Mouse (Mus musculus): ENCODE data around the gene Pus1. TPM values are rescaled to one million over a fixed set of nuclear protein-coding genes. Genes with fewer than 3 reads are reported as not detected.
"Not testable (repeated sequence)": the region's sequence is repeated elsewhere in the genome, so short reads cannot be mapped to it uniquely, and the experiment has no call there.

Gene Pus1
- polyA plus RNA-seq, 1 experiment from 2014 or later, result 27.2 TPM

DNA sequence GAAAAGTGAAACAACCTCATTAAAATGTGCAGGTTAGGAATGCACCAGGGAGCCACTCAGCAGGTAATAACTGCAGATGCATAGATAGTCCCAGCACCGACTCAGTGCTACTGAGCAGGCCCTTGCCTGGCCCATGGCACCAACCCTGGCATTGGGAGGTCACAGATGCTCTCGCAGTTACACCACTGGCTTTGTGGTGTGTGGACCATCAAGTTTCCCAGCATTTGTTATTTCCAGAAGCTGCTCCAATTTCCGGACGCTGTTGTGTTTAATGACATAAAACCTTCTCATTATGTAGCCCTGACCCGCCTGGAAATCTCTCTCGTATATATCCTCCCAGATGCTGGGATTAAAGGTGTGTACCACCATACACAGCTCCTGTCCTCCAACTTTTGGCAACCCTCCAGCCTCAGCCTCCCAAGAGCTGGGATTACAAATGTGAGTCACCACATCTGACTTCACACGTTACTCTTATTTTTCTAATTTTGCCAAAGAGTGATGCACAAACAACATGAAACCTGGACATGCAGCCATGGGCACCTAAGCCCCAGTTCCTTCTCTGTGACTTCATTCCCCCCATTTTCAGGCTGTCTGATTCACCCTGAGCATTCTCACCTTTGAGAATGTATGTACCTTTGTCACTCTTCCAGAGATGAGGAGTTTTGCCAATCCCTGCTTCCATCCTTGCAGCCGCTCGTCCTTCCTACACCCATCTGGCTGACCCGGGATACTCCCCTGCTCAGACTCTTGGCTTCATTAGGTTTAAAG, 486 bp upstream of the Pus1 start:
- peaks cover 20% of the 10 kb centered on the region for H3K4me1 ChIP-seq (replicated peaks)
- H3K9ac ChIP-seq, result peak overlapping the region; percentile 81
- H3K36me3 ChIP-seq, result peaks cover 21% of the 10 kb centered on the region; the same call in 1 of the 2 replicates
- peak overlapping the region; percentile 86 for H3K4me3 ChIP-seq
- peak overlapping the region; percentile 67 for H3K27ac ChIP-seq
- no peaks in the 10 kb centered on the region for H3K27me3 ChIP-seq
- H3K4me2 ChIP-seq, result peak overlapping the region; percentile 94
- H3K9me3 ChIP-seq (replicated peaks), result no peaks in the 10 kb centered on the region
- ATAC-seq (replicated peaks; ENCODE audit: insufficient number of reproducible peaks, insufficient read depth, low FRiP score, low read depth), result peak; percentile 52
- 55% methylated on average over 10 of the region's 10 CpGs for WGBS

DNA sequence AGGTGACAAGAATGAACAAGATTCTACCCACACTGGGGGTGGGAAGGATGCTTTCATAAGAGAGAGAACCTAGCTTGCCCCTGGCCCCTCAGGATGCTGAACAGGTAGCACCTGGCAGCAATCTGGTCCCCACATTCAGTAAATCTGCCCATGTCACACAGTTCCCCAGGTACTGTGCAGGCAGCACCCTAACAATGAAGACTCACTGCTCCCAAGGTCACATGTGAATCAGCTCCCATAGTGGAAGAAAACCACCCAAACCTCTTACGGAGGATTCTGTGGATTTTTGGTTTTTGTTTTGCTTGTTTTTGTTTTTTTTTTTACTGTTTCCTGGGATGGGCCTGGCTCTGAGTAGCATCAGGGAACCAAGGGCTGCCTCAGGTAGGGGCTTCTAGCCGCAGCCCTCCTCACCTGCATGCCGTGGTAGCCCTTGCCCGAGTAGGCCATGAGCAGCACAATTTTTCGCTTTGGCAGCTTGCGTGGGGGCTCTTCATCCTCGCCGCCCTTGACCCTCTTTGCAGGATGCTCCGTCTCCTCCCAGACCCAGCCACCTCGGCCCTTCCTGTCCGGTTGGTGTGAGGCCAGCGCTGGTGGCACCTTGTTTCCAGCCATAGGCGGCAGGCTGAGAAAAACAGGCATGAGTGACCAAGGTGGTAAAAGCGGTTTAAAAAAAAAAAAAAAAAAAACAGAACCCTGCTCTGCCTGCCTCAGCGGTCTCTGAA, 1.0 kb downstream of the Pus1 start:
- Histone ChIP-seq H3K27me3 (no peaks in the 10 kb centered on the region), H3K9me3 (replicated peaks) (no peaks in the 10 kb centered on the region), H3K36me3 (peaks cover 24% of the 10 kb centered on the region), H3K27ac (no peak overlapping the region), H3K4me1 (replicated peaks) (peaks cover 18% of the 10 kb centered on the region), H3K9ac (peak overlapping the region; percentile 81), H3K4me3 (peak overlapping the region; percentile 86), H3K4me2 (peak overlapping the region; percentile 94)
- 19% methylated on average over 15 of the region's 15 CpGs for WGBS
- no peak for ATAC-seq (replicated peaks; ENCODE audit: insufficient number of reproducible peaks, insufficient read depth, low FRiP score, low read depth)

DNA sequence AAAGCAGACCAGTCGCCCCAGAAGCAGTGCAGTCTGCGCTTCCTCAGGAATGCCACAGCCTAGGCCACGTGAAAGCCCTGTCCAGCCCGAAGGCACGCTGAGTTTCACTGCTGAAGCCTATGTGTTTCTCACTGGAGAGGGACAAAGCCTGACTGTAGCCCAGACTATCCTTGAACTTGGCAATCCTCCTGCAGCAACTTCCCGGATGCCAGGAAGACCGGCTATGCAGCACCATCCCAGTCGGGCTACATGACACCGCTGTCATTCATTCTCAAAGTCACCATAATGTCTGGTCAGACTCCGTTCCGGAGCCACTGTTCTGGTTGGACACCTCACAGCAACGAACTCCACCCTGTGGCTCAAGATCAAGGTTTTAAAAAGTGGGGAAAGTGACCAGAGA, 2.2 kb downstream of the Pus1 start:
- H3K4me1 ChIP-seq (replicated peaks), result peaks cover 18% of the 10 kb centered on the region
- 82% methylated on average over 12 of the region's 12 CpGs for WGBS
- no peak for ATAC-seq (replicated peaks; ENCODE audit: insufficient number of reproducible peaks, insufficient read depth, low FRiP score, low read depth)

DNA sequence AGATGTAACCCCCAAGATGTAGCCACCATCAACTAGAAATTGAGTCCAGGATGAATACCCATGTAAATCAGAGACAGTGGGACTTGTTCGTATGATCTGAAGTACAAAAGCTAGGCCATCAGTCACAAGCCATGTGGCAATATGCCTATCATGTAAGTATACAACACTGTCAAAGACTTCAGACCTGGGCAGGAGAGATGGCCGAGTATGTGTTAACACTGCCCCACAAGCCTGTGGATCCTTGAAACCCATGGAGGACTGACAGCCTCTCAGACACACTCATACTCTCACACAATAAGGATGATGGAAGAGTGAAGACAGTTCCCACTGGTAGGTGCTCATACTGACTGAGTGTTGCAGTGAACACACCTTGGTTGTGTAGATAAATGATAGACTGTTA, 4.3 kb downstream of the Pus1 start:
- ATAC-seq (replicated peaks; ENCODE audit: insufficient number of reproducible peaks, insufficient read depth, low FRiP score, low read depth), result no peak
- 89% methylated on average over 2 of the region's 2 CpGs for WGBS
- no peak overlapping the region for H3K4me2 ChIP-seq
- H3K4me1 ChIP-seq (replicated peaks), result peaks cover 17% of the 10 kb centered on the region
- no peak overlapping the region for H3K9ac ChIP-seq
- H3K27me3 ChIP-seq, result no peaks in the 10 kb centered on the region
- no peaks in the 10 kb centered on the region for H3K9me3 ChIP-seq (replicated peaks)
- no peak overlapping the region for H3K27ac ChIP-seq
- H3K36me3 ChIP-seq, result peaks cover 43% of the 10 kb centered on the region
- H3K4me3 ChIP-seq, result no peak overlapping the region

More for the DNA sequence above, 2.2 kb downstream of the Pus1 start:
- no peaks in the 10 kb centered on the region for H3K9me3 ChIP-seq (replicated peaks)
- no peak overlapping the region for H3K27ac ChIP-seq
- H3K4me2 ChIP-seq, result no peak overlapping the region
- no peak overlapping the region for H3K4me3 ChIP-seq
- no peaks in the 10 kb centered on the region for H3K27me3 ChIP-seq
- H3K36me3 ChIP-seq, result peaks cover 33% of the 10 kb centered on the region
- no peak overlapping the region for H3K9ac ChIP-seq

DNA sequence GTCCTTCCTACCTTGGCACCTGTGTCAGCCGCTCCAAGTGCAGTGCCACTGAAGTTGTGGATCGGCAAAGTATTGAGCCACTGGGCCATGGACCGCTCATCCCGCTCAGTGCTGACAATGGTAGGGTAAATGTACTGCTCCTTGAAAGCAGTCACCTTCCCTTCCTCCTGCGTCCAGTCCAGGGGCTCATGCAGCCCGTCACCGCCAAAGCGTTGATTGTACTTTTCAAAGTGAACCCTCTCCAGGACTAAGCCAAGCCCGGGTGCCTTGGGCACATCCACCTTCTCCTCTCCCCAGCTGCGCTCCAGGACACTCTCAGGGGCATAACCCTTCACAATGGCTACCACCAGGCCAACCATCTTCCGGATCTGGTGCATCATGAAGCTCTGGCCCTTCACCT, 5.9 kb downstream of the Pus1 start:
- WGBS, result 90% methylated on average over 11 of the region's 11 CpGs
- H3K36me3 ChIP-seq, result peaks cover 43% of the 10 kb centered on the region
- no peak for ATAC-seq (replicated peaks; ENCODE audit: insufficient number of reproducible peaks, insufficient read depth, low FRiP score, low read depth)
- no peak overlapping the region for H3K4me2 ChIP-seq
- no peak overlapping the region for H3K4me3 ChIP-seq
- no peaks in the 10 kb centered on the region for H3K27me3 ChIP-seq
- no peak overlapping the region for H3K9ac ChIP-seq
- no peak overlapping the region for H3K27ac ChIP-seq
- no peaks in the 10 kb centered on the region for H3K9me3 ChIP-seq (replicated peaks)
- H3K4me1 ChIP-seq (replicated peaks), result peaks cover 8% of the 10 kb centered on the region

DNA sequence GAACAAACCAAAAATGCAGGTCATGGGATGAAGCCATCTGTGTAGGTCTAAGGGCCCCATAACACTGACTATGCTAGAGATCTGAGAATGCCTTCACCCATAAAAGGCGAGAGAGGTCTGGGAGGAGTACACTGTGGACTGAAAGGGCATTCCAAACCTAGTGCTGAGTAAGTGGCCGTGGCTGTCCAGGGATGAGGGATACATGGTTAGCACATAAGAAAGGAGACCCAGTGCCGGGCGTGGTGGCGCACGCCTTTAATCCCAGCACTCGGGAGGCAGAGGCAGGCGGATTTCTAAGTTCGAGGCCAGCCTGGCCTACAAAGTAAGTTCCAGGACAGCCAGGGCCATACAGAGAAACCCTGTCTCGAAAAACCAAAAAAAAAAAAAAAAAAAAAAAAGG, 7.5 kb downstream of the Pus1 start:
- H3K27me3 ChIP-seq; H3K27ac ChIP-seq; H3K9ac ChIP-seq; H3K4me3 ChIP-seq; H3K4me2 ChIP-seq; H3K9me3 ChIP-seq (replicated peaks); ATAC-seq (replicated peaks; ENCODE audit: insufficient number of reproducible peaks, insufficient read depth, low FRiP score, low read depth): not testable (repeated sequence)
- peaks cover 43% of the 10 kb centered on the region for H3K36me3 ChIP-seq
- WGBS, result 88% methylated on average over 10 of the region's 10 CpGs
- peaks cover 12% of the 10 kb centered on the region for H3K4me1 ChIP-seq (replicated peaks)

DNA sequence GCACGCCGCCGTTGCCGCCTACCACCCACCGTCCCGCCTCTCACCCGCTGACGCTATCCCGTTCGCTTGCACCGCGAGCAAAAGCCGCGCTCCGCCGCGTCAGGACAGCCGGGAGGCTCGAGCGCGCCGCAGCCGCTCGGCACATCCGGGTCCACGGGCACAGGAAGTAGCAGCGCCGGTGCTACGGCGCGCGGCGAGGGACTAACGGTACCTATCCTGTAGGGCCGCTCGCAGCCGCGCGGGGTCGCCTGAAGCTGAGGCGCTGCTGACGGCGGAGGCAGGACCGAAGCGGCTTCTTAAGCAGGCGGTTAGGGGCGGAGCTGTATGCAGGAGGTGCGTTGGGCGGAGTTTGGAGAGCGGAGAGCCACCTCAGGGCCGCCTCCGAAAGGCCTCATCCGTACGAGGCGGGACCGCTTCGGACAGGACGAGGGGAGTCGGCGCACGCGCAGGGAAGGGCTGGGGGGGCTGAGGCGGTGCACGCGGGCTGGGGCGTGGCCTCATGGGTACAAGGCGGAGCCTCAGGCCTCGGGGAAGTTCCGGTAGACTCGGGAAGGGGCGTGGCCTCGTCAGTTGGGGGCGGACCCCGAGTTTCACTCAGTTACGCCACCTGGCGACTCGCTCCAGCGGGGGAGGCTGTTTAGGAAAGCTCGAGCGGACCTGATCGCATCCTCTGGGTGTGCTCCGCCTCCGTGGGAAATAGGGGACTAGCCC, 9.9 kb downstream of the Pus1 start, which contains the start of gene Ep400:
TSS of gene Ep400 (minus strand) at position 270 of the 711 bp plus-strand sequence.
- peak; percentile 98 for ATAC-seq (replicated peaks; ENCODE audit: insufficient number of reproducible peaks, insufficient read depth, low FRiP score, low read depth)
- Histone ChIP-seq H3K27ac (peak within 1 kb of the TSS; percentile 97), H3K9me3 (replicated peaks) (no peaks in the 10 kb centered on the region), H3K27me3 (no peaks in the 10 kb centered on the region), H3K4me3 (peak within 1 kb of the TSS; percentile 95), H3K9ac (peak within 1 kb of the TSS; percentile 86), H3K36me3 (peaks cover 30% of the 10 kb centered on the region), H3K4me1 (replicated peaks) (peaks cover 12% of the 10 kb centered on the region), H3K4me2 (peak within 1 kb of the TSS; percentile 76)
- WGBS, result under 1% methylated on average over 82 of the region's 83 CpGs

DNA sequence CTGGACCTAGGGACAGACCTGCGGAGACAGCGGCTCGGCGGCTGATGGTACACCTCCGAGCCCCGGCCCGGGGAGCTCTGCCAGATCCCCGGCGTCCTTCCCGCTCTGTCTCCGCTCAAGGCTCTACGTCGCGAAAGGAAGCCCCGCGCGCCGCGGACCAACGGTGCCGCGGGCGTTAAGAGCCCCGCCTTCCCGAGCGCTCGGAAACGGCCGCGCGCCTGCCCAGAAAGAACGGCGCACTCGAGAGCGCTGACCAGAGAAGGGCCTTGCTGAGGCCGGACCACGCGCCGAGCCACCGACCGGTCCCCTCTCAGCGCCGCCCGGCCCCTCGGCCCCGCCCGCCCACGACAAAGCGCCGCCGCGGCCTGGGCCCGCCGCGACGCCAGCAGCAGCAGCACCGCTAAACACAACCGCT, 10.4 kb downstream of the Pus1 start:
- Histone ChIP-seq H3K27me3 (no peaks in the 10 kb centered on the region), H3K36me3 (peaks cover 25% of the 10 kb centered on the region), H3K4me2 (peak overlapping the region; percentile 76), H3K9ac (peak overlapping the region; percentile 86), H3K4me1 (replicated peaks) (peaks cover 12% of the 10 kb centered on the region), H3K4me3 (peak overlapping the region; percentile 95), H3K9me3 (replicated peaks) (no peaks in the 10 kb centered on the region), H3K27ac (peak overlapping the region; percentile 97)
- ATAC-seq (replicated peaks; ENCODE audit: insufficient number of reproducible peaks, insufficient read depth, low FRiP score, low read depth), result peak; percentile 41
- WGBS, result under 1% methylated on average over 51 of the region's 58 CpGs

DNA sequence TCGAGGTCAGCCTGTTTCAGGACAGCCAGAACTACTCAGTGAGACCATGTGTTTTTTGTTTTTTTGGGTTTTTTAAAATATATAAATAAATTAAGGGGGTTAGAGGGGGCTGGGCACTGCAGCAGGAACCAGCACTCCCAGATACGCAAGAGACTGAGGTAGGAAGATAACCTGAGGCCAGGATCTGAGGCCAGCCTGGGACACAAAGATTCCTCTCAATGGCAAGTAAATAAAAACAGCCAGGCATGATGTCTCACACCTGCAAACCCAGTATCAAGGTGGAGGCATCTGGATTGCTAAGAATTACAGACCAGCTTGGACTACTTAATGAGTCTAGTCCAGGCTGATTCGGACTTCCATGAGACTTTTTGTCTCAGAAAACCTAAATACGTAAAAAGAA, 11.2 kb downstream of the Pus1 start:
- Histone ChIP-seq H3K36me3 (peaks cover 18% of the 10 kb centered on the region), H3K4me3 (peak overlapping the region; percentile 95), H3K4me1 (replicated peaks) (peaks cover 12% of the 10 kb centered on the region), H3K9ac (peak overlapping the region; percentile 86), H3K27ac (0 out of 2 replicates have a peak overlapping the region, but pooled peaks have one; percentile 97), H3K9me3 (replicated peaks) (no peaks in the 10 kb centered on the region), H3K27me3 (no peaks in the 10 kb centered on the region), H3K4me2 (peak overlapping the region; percentile 76)
- WGBS, result 45% methylated on average over 4 of the region's 4 CpGs
- no peak for ATAC-seq (replicated peaks; ENCODE audit: insufficient number of reproducible peaks, insufficient read depth, low FRiP score, low read depth)

DNA sequence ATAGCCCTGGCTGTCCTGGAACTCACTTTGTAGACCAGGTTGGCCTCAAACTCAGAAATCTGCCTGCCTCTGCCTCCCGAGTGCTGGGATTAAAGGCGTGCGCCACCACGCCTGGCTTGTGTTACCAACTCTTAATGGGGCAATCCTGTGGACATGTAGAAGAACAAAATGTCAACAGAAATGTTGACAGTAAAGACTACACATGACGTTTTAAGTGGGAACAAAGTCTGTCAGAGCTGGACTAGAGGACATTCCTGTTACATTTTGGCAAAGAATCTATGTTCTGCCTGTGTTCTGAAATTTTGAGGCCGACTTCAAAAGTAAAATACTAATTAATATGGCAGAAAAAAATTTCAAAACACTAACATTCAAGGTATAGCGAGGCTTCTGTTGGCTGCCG, 16.6 kb downstream of the Pus1 start:
- no peak overlapping the region for H3K27ac ChIP-seq
- no peaks in the 10 kb centered on the region for H3K36me3 ChIP-seq
- 91% methylated on average over 8 of the region's 8 CpGs for WGBS
- no peak overlapping the region for H3K4me2 ChIP-seq
- H3K4me1 ChIP-seq (replicated peaks), result peaks cover 9% of the 10 kb centered on the region
- H3K4me3 ChIP-seq, result no peak overlapping the region
- H3K27me3 ChIP-seq, result no peaks in the 10 kb centered on the region
- no peak overlapping the region for H3K9ac ChIP-seq
- ATAC-seq (replicated peaks; ENCODE audit: insufficient number of reproducible peaks, insufficient read depth, low FRiP score, low read depth), result no peak
- no peaks in the 10 kb centered on the region for H3K9me3 ChIP-seq (replicated peaks)

DNA sequence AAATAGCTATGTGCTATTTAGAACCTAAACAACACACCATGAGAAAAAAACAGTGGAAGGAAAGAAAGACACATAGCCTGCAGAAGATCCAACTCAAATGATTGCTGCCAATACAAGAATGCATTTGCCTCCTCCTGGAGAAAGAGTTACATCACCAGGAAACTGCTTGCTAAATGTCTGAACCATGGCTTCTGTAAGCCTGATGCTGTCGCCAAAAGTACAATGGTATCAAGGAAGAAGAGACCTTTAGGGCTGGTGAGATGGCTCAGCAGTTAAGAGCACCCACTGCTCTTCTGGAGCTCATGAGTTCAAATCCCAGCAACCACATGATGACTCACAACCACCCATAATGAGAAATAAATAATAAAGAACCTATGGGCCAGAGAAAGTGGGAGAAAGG, 35.4 kb downstream of the Pus1 start:
- Histone ChIP-seq H3K4me3 (no peak overlapping the region), H3K4me2 (no peak overlapping the region), H3K27ac (no peak overlapping the region), H3K9ac (no peak overlapping the region), H3K36me3 (peaks cover 4% of the 10 kb centered on the region; the same call in 1 of the 2 replicates), H3K9me3 (replicated peaks) (no peaks in the 10 kb centered on the region), H3K27me3 (no peaks in the 10 kb centered on the region), H3K4me1 (replicated peaks) (no peaks in the 10 kb centered on the region)
- 80% methylated on average over 1 of the region's 1 CpGs for WGBS
- ATAC-seq (replicated peaks; ENCODE audit: insufficient number of reproducible peaks, insufficient read depth, low FRiP score, low read depth), result no peak

All from heart, embryonic 15.5 days (tissue).